Comparison of ENCODE assay signal across 29 mouse cellular contexts in the genomic region with DNA sequence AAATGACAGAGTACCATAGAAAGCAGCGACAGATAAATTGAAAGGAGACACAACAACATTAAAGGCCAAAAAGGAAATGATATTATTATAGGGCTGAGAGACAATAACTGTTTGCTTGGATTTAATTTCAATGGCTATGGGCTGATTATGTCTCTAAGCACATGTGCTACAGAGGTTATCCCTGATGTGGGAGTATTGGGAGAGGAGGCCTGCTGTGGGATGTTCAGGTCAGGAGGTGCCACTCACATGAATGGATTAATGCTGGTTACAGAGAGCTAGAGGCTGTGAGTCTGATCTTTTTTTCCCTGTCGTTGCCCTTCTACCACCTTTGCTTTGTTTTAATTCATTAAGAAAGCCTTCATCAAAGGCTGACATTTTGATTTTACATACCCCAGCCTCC.
DNase-seq lines count a peak whose midpoint lies in the region; ATAC-seq lines count a peak whose summit lies in the region.
"Had no signal": no experiment of that assay in that cellular context is flagged by ENCODE, and none has a peak within 500 bp of the region (broad histone marks: within the 10 kb centered on the region; RNA-seq: fewer than 3 reads in every experiment).

No protein-coding gene starts in this region.

- no peaks in the 10 kb centered on the region for H3K9me3 ChIP-seq in hindbrain, embryonic 11.5 days (ENCODE audit: control insufficient read depth, low read length)
- H3K9me3 ChIP-seq in hindbrain, embryonic 16.5 days (ENCODE audit: control insufficient read depth, low read length) = no peaks in the 10 kb centered on the region
- H3K9me3 ChIP-seq in midbrain, embryonic 11.5 days (ENCODE audit: control insufficient read depth, low read length) = no peaks in the 10 kb centered on the region
- no peaks in the 10 kb centered on the region for H3K9me3 ChIP-seq in midbrain, embryonic 16.5 days (replicated peaks; ENCODE audit: control insufficient read depth, low read length, poor library complexity, severe bottlenecking)
- H3K9me3 ChIP-seq in neural tube, embryonic 13.5 days = no peaks in the 10 kb centered on the region
- H3K9me3 ChIP-seq in neural tube, embryonic 15.5 days (replicated peaks) = no peaks in the 10 kb centered on the region
- H3K9me3 ChIP-seq: embryonic facial prominence, embryonic 13.5 days; embryonic facial prominence, embryonic 15.5 days; forebrain, embryonic 10.5 days; forebrain, embryonic 12.5 days; G1E had no signal

- no peaks in the 10 kb centered on the region for H3K36me3 ChIP-seq in hindbrain, embryonic 11.5 days (ENCODE audit: control insufficient read depth, insufficient read depth, low read length)
- H3K36me3 ChIP-seq in hindbrain, embryonic 16.5 days (ENCODE audit: control insufficient read depth, insufficient read depth, low read length) = no peaks in the 10 kb centered on the region
- no peaks in the 10 kb centered on the region for H3K36me3 ChIP-seq in midbrain, embryonic 11.5 days (ENCODE audit: control insufficient read depth, insufficient read depth, low read length)
- H3K36me3 ChIP-seq in midbrain, embryonic 16.5 days (ENCODE audit: control insufficient read depth, insufficient read depth, low read length) = no peaks in the 10 kb centered on the region
- no peaks in the 10 kb centered on the region for H3K36me3 ChIP-seq in neural tube, embryonic 13.5 days
- H3K36me3 ChIP-seq in neural tube, embryonic 15.5 days = no peaks in the 10 kb centered on the region
- H3K36me3 ChIP-seq: embryonic facial prominence, embryonic 13.5 days; embryonic facial prominence, embryonic 15.5 days; forebrain, embryonic 10.5 days; forebrain, embryonic 12.5 days; G1E had no signal

- H3K4me2 ChIP-seq in hindbrain, embryonic 11.5 days (replicated peaks; ENCODE audit: low read depth, low read length) = no peak overlapping the region
- H3K4me2 ChIP-seq in hindbrain, embryonic 16.5 days (ENCODE audit: low read length) = no peak overlapping the region
- no peak overlapping the region for H3K4me2 ChIP-seq in midbrain, embryonic 11.5 days
- H3K4me2 ChIP-seq in midbrain, embryonic 16.5 days (ENCODE audit: low read length) = no peak overlapping the region
- no peak overlapping the region for H3K4me2 ChIP-seq in neural tube, embryonic 13.5 days
- no peak overlapping the region for H3K4me2 ChIP-seq in neural tube, embryonic 15.5 days
- H3K4me2 ChIP-seq: embryonic facial prominence, embryonic 13.5 days; embryonic facial prominence, embryonic 15.5 days; forebrain, embryonic 12.5 days had no signal

- no peaks in the 10 kb centered on the region for H3K27me3 ChIP-seq in hindbrain, embryonic 11.5 days (ENCODE audit: control insufficient read depth, insufficient read depth, low read length)
- H3K27me3 ChIP-seq in hindbrain, embryonic 16.5 days (replicated peaks; ENCODE audit: control insufficient read depth, insufficient read depth, low read length) = no peaks in the 10 kb centered on the region
- H3K27me3 ChIP-seq in midbrain, embryonic 11.5 days (ENCODE audit: control insufficient read depth, insufficient read depth, low read length) = no peaks in the 10 kb centered on the region
- no peaks in the 10 kb centered on the region for H3K27me3 ChIP-seq in midbrain, embryonic 16.5 days (ENCODE audit: control insufficient read depth, insufficient read depth, low read depth, low read length)
- no peaks in the 10 kb centered on the region for H3K27me3 ChIP-seq in neural tube, embryonic 13.5 days
- no peaks in the 10 kb centered on the region for H3K27me3 ChIP-seq in neural tube, embryonic 15.5 days (replicated peaks)
- H3K27me3 ChIP-seq: CH12.LX; embryonic facial prominence, embryonic 13.5 days; embryonic facial prominence, embryonic 15.5 days; forebrain, embryonic 12.5 days had no signal

- ATAC-seq in hindbrain, embryonic 11.5 days (ENCODE audit: low FRiP score) = peak; percentile 73; the same call in 1 of the 2 replicates
- ATAC-seq in hindbrain, embryonic 16.5 days = no peak
- peak; percentile 77 for ATAC-seq in midbrain, embryonic 11.5 days (ENCODE audit: low FRiP score)
- ATAC-seq in midbrain, embryonic 16.5 days = no peak
- ATAC-seq in neural tube, embryonic 13.5 days (ENCODE audit: low read depth) = peak; percentile 56; the same call in 1 of the 2 replicates
- ATAC-seq in neural tube, embryonic 15.5 days (ENCODE audit: low FRiP score) = no peak
- ATAC-seq: activated CD4-positive, CD25-positive, alpha-beta regulatory T cell, adult 4 months; CD4-positive, CD25-positive, alpha-beta regulatory T cell, adult 4 months; forebrain, embryonic 14.5 days; forebrain, embryonic 16.5 days; Patski had no signal

- DNase-seq in hindbrain, embryonic 11.5 days (ENCODE audit: low spot score) = no peak
- DNase-seq in midbrain, embryonic 11.5 days (ENCODE audit: low spot score, missing footprints) = no peak
- DNase-seq: adrenal gland, adult 8-10 months; adrenal gland, postnatal 14 days; adrenal gland, postnatal 36 days; B cell, adult 2 months; cerebellum, adult 11 months; cerebellum, adult 18-20 months; cerebellum, adult 8-10 months; cerebellum, adult 9-11 months; cerebellum, postnatal 14 days; cerebellum, postnatal 36 days; embryo, embryonic 11 days had no signal

- H3K27ac ChIP-seq in hindbrain, embryonic 11.5 days (ENCODE audit: low read depth, low read length) = no peak overlapping the region
- no peak overlapping the region for H3K27ac ChIP-seq in hindbrain, embryonic 16.5 days (ENCODE audit: low read depth, low read length)
- no peak overlapping the region for H3K27ac ChIP-seq in midbrain, embryonic 11.5 days (ENCODE audit: low read depth, low read length)
- H3K27ac ChIP-seq in midbrain, embryonic 16.5 days (ENCODE audit: low read length) = no peak overlapping the region
- H3K27ac ChIP-seq in neural tube, embryonic 13.5 days (replicated peaks) = no peak overlapping the region
- H3K27ac ChIP-seq in neural tube, embryonic 15.5 days (replicated peaks) = no peak overlapping the region
- H3K27ac ChIP-seq: embryonic facial prominence, embryonic 13.5 days; embryonic facial prominence, embryonic 15.5 days; forebrain, embryonic 10.5 days; forebrain, embryonic 12.5 days had no signal

- H3K4me3 ChIP-seq in hindbrain, embryonic 11.5 days (ENCODE audit: low read depth, low read length) = no peak overlapping the region
- no peak overlapping the region for H3K4me3 ChIP-seq in hindbrain, embryonic 16.5 days (ENCODE audit: low read length)
- no peak overlapping the region for H3K4me3 ChIP-seq in midbrain, embryonic 11.5 days (ENCODE audit: low read depth, low read length)
- H3K4me3 ChIP-seq in midbrain, embryonic 16.5 days (ENCODE audit: low read depth, low read length) = no peak overlapping the region
- H3K4me3 ChIP-seq in neural tube, embryonic 13.5 days = no peak overlapping the region
- H3K4me3 ChIP-seq in neural tube, embryonic 15.5 days (replicated peaks) = no peak overlapping the region
- H3K4me3 ChIP-seq: embryonic facial prominence, embryonic 13.5 days; embryonic facial prominence, embryonic 15.5 days; erythroblast, embryonic 14.5 days; forebrain, embryonic 10.5 days; forebrain, embryonic 12.5 days had no signal

- H3K4me1 ChIP-seq in hindbrain, embryonic 11.5 days (replicated peaks; ENCODE audit: control insufficient read depth, insufficient read depth, low read length) = no peaks in the 10 kb centered on the region
- no peaks in the 10 kb centered on the region for H3K4me1 ChIP-seq in hindbrain, embryonic 16.5 days (ENCODE audit: control insufficient read depth, insufficient read depth, low read depth, low read length)
- H3K4me1 ChIP-seq in midbrain, embryonic 11.5 days (ENCODE audit: control insufficient read depth, insufficient read depth, low read length) = no peaks in the 10 kb centered on the region
- no peaks in the 10 kb centered on the region for H3K4me1 ChIP-seq in midbrain, embryonic 16.5 days (ENCODE audit: control insufficient read depth, insufficient read depth, low read length)
- H3K4me1 ChIP-seq in neural tube, embryonic 13.5 days (replicated peaks) = no peaks in the 10 kb centered on the region
- no peaks in the 10 kb centered on the region for H3K4me1 ChIP-seq in neural tube, embryonic 15.5 days
- H3K4me1 ChIP-seq: embryonic facial prominence, embryonic 13.5 days; embryonic facial prominence, embryonic 15.5 days; forebrain, embryonic 10.5 days; forebrain, embryonic 12.5 days had no signal

- no peak overlapping the region for H3K9ac ChIP-seq in hindbrain, embryonic 11.5 days (ENCODE audit: low read depth, low read length)
- no peak overlapping the region for H3K9ac ChIP-seq in hindbrain, embryonic 16.5 days (ENCODE audit: low read depth, low read length)
- no peak overlapping the region for H3K9ac ChIP-seq in midbrain, embryonic 11.5 days (ENCODE audit: low read length)
- H3K9ac ChIP-seq in midbrain, embryonic 16.5 days (ENCODE audit: low read depth, low read length) = no peak overlapping the region
- H3K9ac ChIP-seq in neural tube, embryonic 13.5 days = no peak overlapping the region
- no peak overlapping the region for H3K9ac ChIP-seq in neural tube, embryonic 15.5 days (replicated peaks)
- H3K9ac ChIP-seq: embryonic facial prominence, embryonic 13.5 days; embryonic facial prominence, embryonic 15.5 days; forebrain, embryonic 12.5 days had no signal

- WGBS in hindbrain, embryonic 11.5 days = 79% methylated on average over 2 of the region's 2 CpGs
- 59% methylated on average over 2 of the region's 2 CpGs for WGBS in hindbrain, embryonic 16.5 days
- WGBS in midbrain, embryonic 11.5 days = 67% methylated on average over 2 of the region's 2 CpGs
- WGBS in midbrain, embryonic 16.5 days = 70% methylated on average over 2 of the region's 2 CpGs
- WGBS in neural tube, embryonic 13.5 days = 73% methylated on average over 2 of the region's 2 CpGs
- 42% methylated on average over 2 of the region's 2 CpGs for WGBS in neural tube, embryonic 15.5 days

Comparison
In these comparisons a context has a peak if more than half of its experiments do, and no peak if none do; other contexts are left out.
1. ATAC-seq: peak in hindbrain, embryonic 11.5 days (single experiment), midbrain, embryonic 11.5 days (single experiment) and neural tube, embryonic 13.5 days (single experiment); none in hindbrain, embryonic 16.5 days (single experiment), midbrain, embryonic 16.5 days (single experiment) and neural tube, embryonic 15.5 days (single experiment).